Mouse (Mus musculus): Measurements from ENCODE around the gene Atp5g3.
A peak's percentile ranks its signal among the peaks of the same experiment; 100 is the strongest.

- TF ChIP-seq CTCF (IDR thresholded peaks at IDR 0.05): peak; percentile 28; the same call in 1 of the 2 replicates
- peak; percentile 83 for TF ChIP-seq POLR2A (IDR thresholded peaks at IDR 0.05; ENCODE audit: insufficient read depth, low read depth, low read length)
Measured at GRCm38 (mm10) chr2:73911175-73911700, at the start of gene Atp5g3.
